Mouse (Mus musculus): ENCODE results near the gene Fut2. TPM values are rescaled to one million over a fixed set of nuclear protein-coding genes. Genes with fewer than 3 reads are reported as not detected.

The Fut2 gene
- polyA plus RNA-seq, 1 experiment from 2014 or later, result 35.1 TPM

GRCm38 (mm10) chr7:45609511-45609910 is 56.7 kb downstream of the Fut2 start:
- Histone ChIP-seq H3K4me2 (replicated peaks; ENCODE audit: low read depth) (no peak overlapping the region), H3K4me3 (ENCODE audit: low read depth, low read length) (no peak overlapping the region), H3K36me3 (ENCODE audit: control insufficient read depth, insufficient read depth, low read length) (no peaks in the 10 kb centered on the region), H3K27me3 (ENCODE audit: control insufficient read depth, insufficient read depth, low read length) (no peaks in the 10 kb centered on the region), H3K27ac (replicated peaks) (no peak overlapping the region), H3K9ac (ENCODE audit: low read length) (no peak overlapping the region), H3K9me3 (ENCODE audit: control insufficient read depth, low read length) (no peaks in the 10 kb centered on the region), H3K4me1 (replicated peaks; ENCODE audit: control insufficient read depth, insufficient read depth) (no peaks in the 10 kb centered on the region)
- TF ChIP-seq CTCF (IDR thresholded peaks at IDR 0.05; ENCODE audit: low read depth) (no peak), EP300 (optimal IDR thresholded peaks at IDR 0.05) (no peak)
- DNase-seq (ENCODE audit: low spot score) (no peak), ATAC-seq (ENCODE audit: low FRiP score, low TSS enrichment) (no peak)
- WGBS, result 48% methylated on average over 1 of the region's 1 CpGs

DNA sequence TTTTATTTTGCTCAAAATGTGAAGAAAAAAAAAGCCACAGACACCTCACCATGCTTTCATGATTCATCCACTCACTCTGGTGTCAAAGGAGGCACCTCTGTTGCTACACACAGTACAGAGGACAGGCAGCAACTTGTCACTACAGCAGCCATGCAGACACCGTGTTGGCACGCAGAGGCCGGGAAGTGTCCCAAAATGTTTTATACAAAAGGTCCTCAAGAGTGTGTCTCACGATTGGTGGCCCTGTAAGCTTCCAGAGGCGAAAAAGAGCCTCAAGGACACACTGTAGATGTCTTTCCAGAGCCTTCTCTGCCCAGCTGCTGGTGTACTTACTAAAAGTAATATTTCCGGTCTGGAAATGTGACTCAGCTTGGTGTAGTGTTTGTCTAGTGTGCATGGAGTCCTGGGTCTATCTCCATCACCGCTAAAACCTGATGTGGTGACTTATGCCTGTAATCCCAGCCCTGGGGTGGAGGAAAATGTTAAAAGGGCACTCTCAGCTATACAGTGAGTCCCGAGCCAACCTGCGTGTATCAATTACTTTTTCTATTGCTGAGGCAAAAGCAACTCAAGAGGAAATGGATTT is 60.4 kb downstream of the Fut2 start:
- no peaks in the 10 kb centered on the region for H3K27me3 ChIP-seq (ENCODE audit: control insufficient read depth, insufficient read depth, low read length)
- DNase-seq (ENCODE audit: low spot score) (no peak), ATAC-seq (ENCODE audit: low FRiP score, low TSS enrichment) (peak; percentile 82)
- H3K27ac ChIP-seq (replicated peaks), result peak overlapping the region; percentile 81
- 53% methylated on average over 9 of the region's 9 CpGs for WGBS
- H3K9ac ChIP-seq (ENCODE audit: low read length), result no peak overlapping the region
- no peaks in the 10 kb centered on the region for H3K4me1 ChIP-seq (replicated peaks; ENCODE audit: control insufficient read depth, insufficient read depth)
- no peak overlapping the region; the same call in 1 of the 2 replicates for H3K4me2 ChIP-seq (replicated peaks; ENCODE audit: low read depth)
- H3K36me3 ChIP-seq (ENCODE audit: control insufficient read depth, insufficient read depth, low read length), result no peaks in the 10 kb centered on the region
- TF ChIP-seq EP300 (optimal IDR thresholded peaks at IDR 0.05) (no peak), CTCF (IDR thresholded peaks at IDR 0.05; ENCODE audit: low read depth) (no peak)
- no peaks in the 10 kb centered on the region for H3K9me3 ChIP-seq (ENCODE audit: control insufficient read depth, low read length)
- no peak overlapping the region for H3K4me3 ChIP-seq (ENCODE audit: low read depth, low read length)

- no peak overlapping the region for H3K9ac ChIP-seq (ENCODE audit: low read length)
- H3K27me3 ChIP-seq (ENCODE audit: control insufficient read depth, insufficient read depth, low read length), result no peaks in the 10 kb centered on the region
- TF ChIP-seq EP300 (optimal IDR thresholded peaks at IDR 0.05) (no peak), CTCF (IDR thresholded peaks at IDR 0.05; ENCODE audit: low read depth) (no peak)
- no peaks in the 10 kb centered on the region for H3K36me3 ChIP-seq (ENCODE audit: control insufficient read depth, insufficient read depth, low read length)
- 37% methylated on average over 18 of the region's 18 CpGs for WGBS
- peak; percentile 65 for ATAC-seq (ENCODE audit: low FRiP score, low TSS enrichment)
- H3K27ac ChIP-seq (replicated peaks), result no peak overlapping the region
- no peaks in the 10 kb centered on the region for H3K9me3 ChIP-seq (ENCODE audit: control insufficient read depth, low read length)
- 0 out of 2 replicates have a peak overlapping the region, but pooled peaks have one; percentile 23 for H3K4me2 ChIP-seq (replicated peaks; ENCODE audit: low read depth)
- H3K4me3 ChIP-seq (ENCODE audit: low read depth, low read length), result no peak overlapping the region
- H3K4me1 ChIP-seq (replicated peaks; ENCODE audit: control insufficient read depth, insufficient read depth), result no peaks in the 10 kb centered on the region
- peak; percentile 53 for DNase-seq (ENCODE audit: low spot score)
Measured at GRCm38 (mm10) chr7:45598960-45599879, 67.0 kb downstream of the Fut2 start.

Other genes with a start within 250 kb of the Fut2 start
- gene Lhb, start 245.6 kb downstream of the Fut2 start, polyA plus RNA-seq (2015; fragmentation: Nextera tagmentation; extraction: Ambion mirVana), result not detected in 2 replicates
- 10.1 and 10.6 TPM in 2 replicates for gene Gys1, start 231.6 kb downstream of the Fut2 start, polyA plus RNA-seq (2015; fragmentation: Nextera tagmentation; extraction: Ambion mirVana)
- gene Ruvbl2, start 228.3 kb downstream of the Fut2 start, polyA plus RNA-seq (2015; fragmentation: Nextera tagmentation; extraction: Ambion mirVana), result 46.2 and 46.7 TPM in 2 replicates
- 3,647 and 3,760 TPM in 2 replicates for gene Ftl1, start 206.5 kb downstream of the Fut2 start, polyA plus RNA-seq (2015; fragmentation: Nextera tagmentation; extraction: Ambion mirVana)
- gene Bax, start 199.5 kb downstream of the Fut2 start, polyA plus RNA-seq (2015; fragmentation: Nextera tagmentation; extraction: Ambion mirVana), result 119 and 120 TPM in 2 replicates
- gene Tulp2, start 184.5 kb downstream of the Fut2 start, polyA plus RNA-seq (2015; fragmentation: Nextera tagmentation; extraction: Ambion mirVana), result 0.32 and 0.42 TPM in 2 replicates
- not detected in 2 replicates for gene Gm45808, start 179.6 kb downstream of the Fut2 start, polyA plus RNA-seq (2015; fragmentation: Nextera tagmentation; extraction: Ambion mirVana)
- 1.1 and 1.3 TPM in 2 replicates for gene Dhdh, start 177.6 kb downstream of the Fut2 start, polyA plus RNA-seq (2015; fragmentation: Nextera tagmentation; extraction: Ambion mirVana)
- gene Nucb1, start 156.0 kb downstream of the Fut2 start, polyA plus RNA-seq (2015; fragmentation: Nextera tagmentation; extraction: Ambion mirVana), result 196 and 199 TPM in 2 replicates
- 21.6 and 26.6 TPM in 2 replicates for gene Ppp1r15a, start 140.1 kb downstream of the Fut2 start, polyA plus RNA-seq (2015; fragmentation: Nextera tagmentation; extraction: Ambion mirVana)
- 7.9 and 8.0 TPM in 2 replicates for gene Plekha4, start 140.1 kb downstream of the Fut2 start, polyA plus RNA-seq (2015; fragmentation: Nextera tagmentation; extraction: Ambion mirVana)
- gene Hsd17b14, start 111.5 kb downstream of the Fut2 start, polyA plus RNA-seq (2015; fragmentation: Nextera tagmentation; extraction: Ambion mirVana), result 16.6 and 16.9 TPM in 2 replicates
- 101 and 108 TPM in 2 replicates for gene Bcat2, start 96.2 kb downstream of the Fut2 start, polyA plus RNA-seq (2015; fragmentation: Nextera tagmentation; extraction: Ambion mirVana)
- gene Fgf21, start 50.9 kb downstream of the Fut2 start, polyA plus RNA-seq (2015; fragmentation: Nextera tagmentation; extraction: Ambion mirVana), result 0.69 and 0.90 TPM in 2 replicates
- gene Fut1, start 49.1 kb downstream of the Fut2 start, polyA plus RNA-seq (2015; fragmentation: Nextera tagmentation; extraction: Ambion mirVana), result 1.8 and 2.3 TPM in 2 replicates
- gene Izumo1, start 44.6 kb downstream of the Fut2 start, polyA plus RNA-seq (2015; fragmentation: Nextera tagmentation; extraction: Ambion mirVana), result 0.08 TPM in 2 replicates
- 5.4 and 6.3 TPM in 2 replicates for gene Rasip1, start 38.9 kb downstream of the Fut2 start, polyA plus RNA-seq (2015; fragmentation: Nextera tagmentation; extraction: Ambion mirVana)
- 4.6 and 5.5 TPM in 2 replicates for gene Mamstr, start 26.4 kb downstream of the Fut2 start, polyA plus RNA-seq (2015; fragmentation: Nextera tagmentation; extraction: Ambion mirVana)
- 0.41 and 0.45 TPM in 2 replicates for gene Ntn5, start 17.6 kb upstream of the Fut2 start, polyA plus RNA-seq (2015; fragmentation: Nextera tagmentation; extraction: Ambion mirVana)
- 0.53 and 0.56 TPM in 2 replicates for gene Sec1, start 28.0 kb upstream of the Fut2 start, polyA plus RNA-seq (2015; fragmentation: Nextera tagmentation; extraction: Ambion mirVana)
- gene Car11, start 33.4 kb upstream of the Fut2 start, polyA plus RNA-seq (2015; fragmentation: Nextera tagmentation; extraction: Ambion mirVana), result 2.7 and 4.4 TPM in 2 replicates
- gene Dbp, start 38.7 kb upstream of the Fut2 start, polyA plus RNA-seq (2015; fragmentation: Nextera tagmentation; extraction: Ambion mirVana), result 8.8 and 12.6 TPM in 2 replicates
- gene Rpl18, start 49.1 kb upstream of the Fut2 start, polyA plus RNA-seq (2015; fragmentation: Nextera tagmentation; extraction: Ambion mirVana), result 893 and 919 TPM in 2 replicates
- gene Sphk2, start 51.6 kb upstream of the Fut2 start, polyA plus RNA-seq (2015; fragmentation: Nextera tagmentation; extraction: Ambion mirVana), result 23.6 and 24.5 TPM in 2 replicates
- gene Fam83e, start 54.8 kb upstream of the Fut2 start, polyA plus RNA-seq (2015; fragmentation: Nextera tagmentation; extraction: Ambion mirVana), result 21.6 and 24.8 TPM in 2 replicates
- gene Spaca4, start 59.4 kb upstream of the Fut2 start, polyA plus RNA-seq (2015; fragmentation: Nextera tagmentation; extraction: Ambion mirVana), result 0.39 and 0.56 TPM in 2 replicates
- gene Lmtk3, start 117.3 kb upstream of the Fut2 start, polyA plus RNA-seq (2015; fragmentation: Nextera tagmentation; extraction: Ambion mirVana), result 0.15 and 0.27 TPM in 2 replicates
- 83.2 and 87.1 TPM in 2 replicates for gene Sult2b1, start 118.3 kb upstream of the Fut2 start, polyA plus RNA-seq (2015; fragmentation: Nextera tagmentation; extraction: Ambion mirVana)
- gene Cyth2, start 148.2 kb upstream of the Fut2 start, polyA plus RNA-seq (2015; fragmentation: Nextera tagmentation; extraction: Ambion mirVana), result 59.7 and 62.4 TPM in 2 replicates
- 0.22 TPM in 2 replicates for gene Kcnj14, start 158.4 kb upstream of the Fut2 start, polyA plus RNA-seq (2015; fragmentation: Nextera tagmentation; extraction: Ambion mirVana)
- 25.6 and 25.7 TPM in 2 replicates for gene Grwd1, start 164.6 kb upstream of the Fut2 start, polyA plus RNA-seq (2015; fragmentation: Nextera tagmentation; extraction: Ambion mirVana)
- 49.8 and 54.6 TPM in 2 replicates for gene Kdelr1, start 206.4 kb upstream of the Fut2 start, polyA plus RNA-seq (2015; fragmentation: Nextera tagmentation; extraction: Ambion mirVana)
- 0.35 and 0.38 TPM in 2 replicates for gene Grin2d, start 212.0 kb upstream of the Fut2 start, polyA plus RNA-seq (2015; fragmentation: Nextera tagmentation; extraction: Ambion mirVana)
- 0.46 and 0.79 TPM in 2 replicates for gene Syngr4, start 230.3 kb upstream of the Fut2 start, polyA plus RNA-seq (2015; fragmentation: Nextera tagmentation; extraction: Ambion mirVana)
- 3.1 and 3.2 TPM in 2 replicates for gene Tmem143, start 230.5 kb upstream of the Fut2 start, polyA plus RNA-seq (2015; fragmentation: Nextera tagmentation; extraction: Ambion mirVana)

Measured in stomach, postnatal 0 days (tissue).